Mouse (Mus musculus): ENCODE measurements around the gene Mif4gd. TPM values are rescaled to one million over a fixed set of nuclear protein-coding genes. Genes with fewer than 3 reads are reported as not detected.

Mif4gd gene
- polyA plus RNA-seq, 1 experiment from 2014 or later: 33.3 TPM

GRCm38 (mm10) chr11:115563406-115563805, 49.4 kb downstream of the Mif4gd start:
- peaks cover 7% of the 10 kb centered on the region for H3K4me1 ChIP-seq
- 0 out of 2 replicates have a peak overlapping the region, but pooled peaks have one; percentile 71 for H3K9ac ChIP-seq
- H3K27me3 ChIP-seq: no peaks in the 10 kb centered on the region
- peak overlapping the region; percentile 80 for H3K4me2 ChIP-seq (replicated peaks)
- peaks cover 26% of the 10 kb centered on the region for H3K36me3 ChIP-seq
- no peak for ATAC-seq (ENCODE audit: insufficient number of reproducible peaks, low FRiP score, low TSS enrichment, low read depth)
- H3K4me3 ChIP-seq (replicated peaks): peak overlapping the region; percentile 83
- no peaks in the 10 kb centered on the region for H3K9me3 ChIP-seq (replicated peaks)
- peak overlapping the region; percentile 86 for H3K27ac ChIP-seq (replicated peaks)
- 40% methylated on average over 4 of the region's 4 CpGs for WGBS

Other genes with a start within 250 kb of the Mif4gd start
- gene Hid1, start 245.2 kb downstream of the Mif4gd start, polyA plus RNA-seq (2015; fragmentation: Nextera tagmentation; extraction: Ambion mirVana): 8.9 and 9.6 TPM in 2 replicates
- 13.7 and 13.8 TPM in 2 replicates for gene Cdr2l, start 231.1 kb downstream of the Mif4gd start, polyA plus RNA-seq (2015; fragmentation: Nextera tagmentation; extraction: Ambion mirVana)
- 167 and 169 TPM in 2 replicates for gene Mrpl58, start 209.2 kb downstream of the Mif4gd start, polyA plus RNA-seq (2015; fragmentation: Nextera tagmentation; extraction: Ambion mirVana)
- 815 and 841 TPM in 2 replicates for gene Atp5h, start 193.0 kb downstream of the Mif4gd start, polyA plus RNA-seq (2015; fragmentation: Nextera tagmentation; extraction: Ambion mirVana)
- 18.1 and 18.5 TPM in 2 replicates for gene Kctd2, start 192.8 kb downstream of the Mif4gd start, polyA plus RNA-seq (2015; fragmentation: Nextera tagmentation; extraction: Ambion mirVana)
- gene Trim80, start 172.4 kb downstream of the Mif4gd start, polyA plus RNA-seq (2015; fragmentation: Nextera tagmentation; extraction: Ambion mirVana): not detected in 2 replicates
- 0.22 and 0.36 TPM in 2 replicates for gene Slc16a5, start 150.5 kb downstream of the Mif4gd start, polyA plus RNA-seq (2015; fragmentation: Nextera tagmentation; extraction: Ambion mirVana)
- gene Armc7, start 137.3 kb downstream of the Mif4gd start, polyA plus RNA-seq (2015; fragmentation: Nextera tagmentation; extraction: Ambion mirVana): 8.9 and 9.8 TPM in 2 replicates
- 87.5 and 88.1 TPM in 2 replicates for gene Nt5c, start 121.1 kb downstream of the Mif4gd start, polyA plus RNA-seq (2015; fragmentation: Nextera tagmentation; extraction: Ambion mirVana)
- gene Jpt1, start 98.6 kb downstream of the Mif4gd start, polyA plus RNA-seq (2015; fragmentation: Nextera tagmentation; extraction: Ambion mirVana): 523 and 542 TPM in 2 replicates
- 826 and 846 TPM in 2 replicates for gene Sumo2, start 76.7 kb downstream of the Mif4gd start, polyA plus RNA-seq (2015; fragmentation: Nextera tagmentation; extraction: Ambion mirVana)
- 144 and 156 TPM in 2 replicates for gene Nup85, start 48.5 kb downstream of the Mif4gd start, polyA plus RNA-seq (2015; fragmentation: Nextera tagmentation; extraction: Ambion mirVana)
- gene Mrps7, start 9.0 kb downstream of the Mif4gd start, polyA plus RNA-seq (2015; fragmentation: Nextera tagmentation; extraction: Ambion mirVana): 82.4 and 83.4 TPM in 2 replicates
- 20.1 and 20.3 TPM in 2 replicates for gene Gga3, start 8.9 kb downstream of the Mif4gd start, polyA plus RNA-seq (2015; fragmentation: Nextera tagmentation; extraction: Ambion mirVana)
- gene Slc25a19, start 15.3 kb upstream of the Mif4gd start, polyA plus RNA-seq (2015; fragmentation: Nextera tagmentation; extraction: Ambion mirVana): 21.1 and 28.8 TPM in 2 replicates
- gene Grb2, start 95.6 kb upstream of the Mif4gd start, polyA plus RNA-seq (2015; fragmentation: Nextera tagmentation; extraction: Ambion mirVana): 94.9 and 114 TPM in 2 replicates
- 24.2 and 25.0 TPM in 2 replicates for gene Tmem94, start 152.5 kb upstream of the Mif4gd start, polyA plus RNA-seq (2015; fragmentation: Nextera tagmentation; extraction: Ambion mirVana)
- gene Caskin2, start 200.7 kb upstream of the Mif4gd start, polyA plus RNA-seq (2015; fragmentation: Nextera tagmentation; extraction: Ambion mirVana): 19.0 TPM in 2 replicates
- 31.5 and 34.8 TPM in 2 replicates for gene Tsen54, start 201.8 kb upstream of the Mif4gd start, polyA plus RNA-seq (2015; fragmentation: Nextera tagmentation; extraction: Ambion mirVana)
- 21.8 and 22.6 TPM in 2 replicates for gene Llgl2, start 211.1 kb upstream of the Mif4gd start, polyA plus RNA-seq (2015; fragmentation: Nextera tagmentation; extraction: Ambion mirVana)
- 0.54 and 0.57 TPM in 2 replicates for gene Myo15b, start 245.4 kb upstream of the Mif4gd start, polyA plus RNA-seq (2015; fragmentation: Nextera tagmentation; extraction: Ambion mirVana)